Mouse (Mus musculus): ENCODE results near the gene Lhcgr.

Lhcgr gene

GRCm38 (mm10) chr17:88703112-88703511 is 88.7 kb downstream of the Lhcgr start:
- DNase-seq (ENCODE audit: low read depth), result no peak

GRCm38 (mm10) chr17:88702345-88702744 is 89.4 kb downstream of the Lhcgr start:
- DNase-seq (ENCODE audit: low read depth), result no peak

GRCm38 (mm10) chr17:88700901-88701300 is 90.9 kb downstream of the Lhcgr start:
- DNase-seq (ENCODE audit: low read depth), result peak; percentile 11

- DNase-seq (ENCODE audit: low read depth), result no peak
Observed at GRCm38 (mm10) chr17:88696656-88697333, 95.0 kb downstream of the Lhcgr start.

- DNase-seq (ENCODE audit: low read depth), result no peak
Observed at GRCm38 (mm10) chr17:88688226-88688625, 103.6 kb downstream of the Lhcgr start.

GRCm38 (mm10) chr17:88675310-88676309 is 116.2 kb downstream of the Lhcgr start:
- DNase-seq (ENCODE audit: low read depth), result no peak

- DNase-seq (ENCODE audit: low read depth), result no peak
Observed at GRCm38 (mm10) chr17:88670800-88671199, 121.0 kb downstream of the Lhcgr start.

GRCm38 (mm10) chr17:88669921-88670320 is 121.9 kb downstream of the Lhcgr start:
- DNase-seq (ENCODE audit: low read depth), result no peak

GRCm38 (mm10) chr17:88668452-88668851 is 123.3 kb downstream of the Lhcgr start, which contains the start of gene Gtf2a1l:
Gtf2a1l (plus strand) TSS chr17:88668660.
- DNase-seq (ENCODE audit: low read depth), result peak; percentile 54
